Mouse (Mus musculus) CH12.LX (cell line): ENCODE measurements around the gene Pick1. TPM values are rescaled to one million over a fixed set of nuclear protein-coding genes. Genes with fewer than 3 reads are reported as not detected.
"Not testable (repeated sequence)": the region's sequence is repeated elsewhere in the genome, so short reads cannot be mapped to it uniquely, and the experiment has no call there.

Source experiments
- DNase-seq: peaks from one replicate; pipeline ENCODE4 v3.0.0-alpha.2; 2013; ENCODE audit errors: extremely low read depth
- H3K27ac ChIP-seq: 2 replicates; pipeline ENCODE4 v1.5.1; 2012; ENCODE audit warnings: low read depth, mild to moderate bottlenecking, control low read depth, moderate library complexity; ENCODE audit not compliant: insufficient read depth
- H3K27me3 ChIP-seq: replicated peaks from 2 replicates; pipeline ENCODE3; 2012; ENCODE audit warnings: inconsistent platforms
- H3K36me3 ChIP-seq, 2 experiments: replicated peaks in 1 of 2; 2 replicates each; pipeline versions ENCODE3 to v1.6.1; 2012; ENCODE audit warnings: inconsistent platforms in 1 of 2, low read length in 1 of 2, mild to moderate bottlenecking in 1 of 2, mixed read lengths in 1 of 2, moderate library complexity in 1 of 2; ENCODE audit not compliant: control insufficient read depth in 1 of 2, insufficient read depth in 1 of 2
- H3K4me1 ChIP-seq, 2 experiments: 2 replicates each; pipeline ENCODE4 v1.6.1; 2012; ENCODE audit warnings: inconsistent platforms in 1 of 2, moderate library complexity in 1 of 2; ENCODE audit not compliant: insufficient read depth in 2 of 2, control insufficient read depth in 1 of 2
- H3K4me2 ChIP-seq: 2 replicates; pipeline ENCODE4 v1.6.1; 2012; ENCODE audit warnings: low read depth, mild to moderate bottlenecking, control low read depth; ENCODE audit not compliant: poor library complexity, insufficient read depth, severe bottlenecking
- H3K4me3 ChIP-seq, 3 experiments: fragments of 150-350 bp in 1 of 3; sonication (generic) in 1 of 3; replicated peaks in 1 of 3; 2 replicates each; pipeline versions ENCODE3 to v1.5.1; 2011 to 2012; ENCODE audit warnings: low read depth in 2 of 3, low read length in 2 of 3, mild to moderate bottlenecking in 2 of 3, moderate library complexity in 2 of 3, control low read depth in 1 of 3, improper control_type of control experiment in 1 of 3, inconsistent platforms in 1 of 3, mixed read lengths in 1 of 3; ENCODE audit not compliant: poor library complexity in 1 of 3
- H3K79me2 ChIP-seq: replicated peaks from 2 replicates; pipeline ENCODE4 v1.6.1; 2012; ENCODE audit warnings: mild to moderate bottlenecking, moderate library complexity; ENCODE audit not compliant: control insufficient read depth, poor library complexity, insufficient read depth, severe bottlenecking; ENCODE audit errors: extremely low read depth
- H3K9ac ChIP-seq: 2 replicates; pipeline ENCODE4 v1.6.1; 2012; ENCODE audit warnings: low read depth, mild to moderate bottlenecking, control low read depth, moderate library complexity; ENCODE audit not compliant: insufficient read depth
- H3K9me3 ChIP-seq: replicated peaks from 2 replicates; pipeline ENCODE3; 2012; ENCODE audit warnings: low read length, inconsistent platforms, mixed read lengths
- BHLHE40 ChIP-seq: IDR thresholded peaks from 2 replicates; pipeline ENCODE4 v1.6.1; 2011; ENCODE audit warnings: mild to moderate bottlenecking, low read depth, low read length, improper control_type of control experiment
- CHD1 ChIP-seq: IDR thresholded peaks from 2 replicates; pipeline ENCODE4 v1.6.1; 2012; ENCODE audit warnings: low read depth, low read length, improper control_type of control experiment, inconsistent platforms
- CHD2 ChIP-seq: IDR thresholded peaks from 2 replicates; pipeline ENCODE4 v1.6.1; 2011; ENCODE audit warnings: low read length, improper control_type of control experiment
- CTCF ChIP-seq, 2 experiments: IDR thresholded peaks in 1 of 2; conservative IDR thresholded peaks in 1 of 2; 2 replicates each; pipeline ENCODE4 v1.5.1; 2011 to 2012; ENCODE audit warnings: low read depth in 2 of 2, low read length in 2 of 2, improper control_type of control experiment in 1 of 2, inconsistent platforms in 1 of 2, mild to moderate bottlenecking in 1 of 2, moderate library complexity in 1 of 2
- ELF1 ChIP-seq: IDR thresholded peaks from 2 replicates; pipeline ENCODE4 v1.6.1; 2014; ENCODE audit warnings: low read depth, mild to moderate bottlenecking, inconsistent platforms, low read length, improper control_type of control experiment
- GABPA ChIP-seq: IDR thresholded peaks from 2 replicates; pipeline ENCODE4 v1.6.1; 2012; ENCODE audit warnings: low read depth, low read length, improper control_type of control experiment, inconsistent platforms; ENCODE audit not compliant: insufficient replicate concordance
- HCFC1 ChIP-seq: IDR thresholded peaks from 2 replicates; pipeline ENCODE4 v1.6.1; 2012; ENCODE audit warnings: low read depth, mild to moderate bottlenecking, inconsistent platforms, low read length, improper control_type of control experiment
- IRF4 ChIP-seq: IDR thresholded peaks from 2 replicates; pipeline ENCODE4 v1.6.1; 2014; ENCODE audit warnings: low read depth, mild to moderate bottlenecking, inconsistent platforms, low read length, improper control_type of control experiment
- JUN ChIP-seq: IDR thresholded peaks from 2 replicates; pipeline ENCODE4 v1.6.1; 2011; ENCODE audit warnings: low read depth, mild to moderate bottlenecking, low read length, improper control_type of control experiment, moderate library complexity; ENCODE audit not compliant: insufficient read depth
- JUND ChIP-seq: conservative IDR thresholded peaks from 2 replicates; pipeline ENCODE4 v1.6.1; 2011; ENCODE audit warnings: low read depth, low read length, improper control_type of control experiment
- MAX ChIP-seq: IDR thresholded peaks from 2 replicates; pipeline ENCODE4 v1.6.1; 2011; ENCODE audit warnings: low read length, improper control_type of control experiment
- MAZ ChIP-seq: IDR thresholded peaks from 2 replicates; pipeline ENCODE4 v1.6.1; 2012; ENCODE audit warnings: low read depth, mild to moderate bottlenecking, inconsistent platforms, low read length, improper control_type of control experiment, moderate library complexity
- MYC ChIP-seq: IDR thresholded peaks from 2 replicates; pipeline ENCODE4 v1.6.1; 2011; ENCODE audit warnings: low read depth, mild to moderate bottlenecking, improper control_type of control experiment, low read length
- NELFE ChIP-seq: IDR thresholded peaks from 2 replicates; pipeline ENCODE4 v1.6.1; 2011; ENCODE audit warnings: low read depth, low read length, improper control_type of control experiment
- PAX5 ChIP-seq: IDR thresholded peaks from 2 replicates; pipeline ENCODE4 v1.6.1; 2012; ENCODE audit warnings: low read length, inconsistent platforms, mixed read lengths
- RCOR1 ChIP-seq: conservative IDR thresholded peaks from 2 replicates; pipeline ENCODE4 v1.6.1; 2012; ENCODE audit warnings: low read depth, mild to moderate bottlenecking, inconsistent platforms, low read length, improper control_type of control experiment
- SMC3 ChIP-seq: IDR thresholded peaks from 2 replicates; pipeline ENCODE4 v1.6.1; 2011; ENCODE audit warnings: low read depth, low read length, improper control_type of control experiment
- TBP ChIP-seq: conservative IDR thresholded peaks from 2 replicates; pipeline ENCODE4 v1.6.1; 2011; ENCODE audit warnings: low read depth, low read length, improper control_type of control experiment
- USF2 ChIP-seq: conservative IDR thresholded peaks from 2 replicates; pipeline ENCODE4 v1.6.1; 2011; ENCODE audit warnings: low read depth, low read length, improper control_type of control experiment
- ZKSCAN1 ChIP-seq: IDR thresholded peaks from 2 replicates; pipeline ENCODE4 v1.6.1; 2012; ENCODE audit warnings: low read depth, inconsistent platforms, low read length, improper control_type of control experiment, borderline replicate concordance
- ZNF384 ChIP-seq: IDR thresholded peaks from 2 replicates; pipeline ENCODE4 v1.6.1; 2012; ENCODE audit warnings: low read depth, low read length, improper control_type of control experiment, inconsistent platforms
- dilution Hi-C: fragments of 300-500 bp; cut with MboI; formaldehyde crosslinking; loops from 2 replicates; pipeline ENCODE4 v1.14.3; 2020; ENCODE audit warnings: low sequenced_read_pairs; ENCODE audit not compliant: extremely low pct_unique_long_range_greater_than_20kb, extremely low pct_ligation_motif_present
- in situ Hi-C: fragments of 300-500 bp; cut with MboI; formaldehyde crosslinking; loops from 3 replicates; pipeline ENCODE4 v1.14.3; 2019; ENCODE audit warnings: low sequenced_read_pairs, low pct_ligation_motif_present, low pct_unique_long_range_greater_than_20kb, mixed read lengths
- polyA plus RNA-seq: library from polyadenylated mRNA; unstranded; fragments of >175 nt; gene quantifications from 2 replicates; pipeline ENCODE4 v1.2.1, GENCODE M21; 2012; ENCODE audit warnings: low read depth; ENCODE audit not compliant: insufficient read length
- total RNA-seq, 2 experiments: library from RNA; depleted of rRNA; stranded (reverse); fragments of 300-350 nt in 1 of 2; fragments of >200 nt in 1 of 2; gene quantifications; 2 replicates each; pipeline ENCODE4 v1.2.3; 2012 to 2014

Gene Pick1
- total and polyA plus RNA-seq, 3 experiments: 13.9 to 23.4 (median 14.9) TPM

- Histone ChIP-seq H3K4me1 (peaks cover 5 to 27% of the 10 kb centered on the region in 2 experiments), H3K36me3 (peaks cover 1 to 16% of the 10 kb centered on the region in 2 experiments)
- H3K27ac ChIP-seq, DNase-seq, H3K4me2 ChIP-seq, H3K79me2 ChIP-seq, H3K4me3 ChIP-seq, H3K9ac ChIP-seq, H3K27me3 ChIP-seq, dilution Hi-C loops, H3K9me3 ChIP-seq: not testable (repeated sequence)
- peak; percentile 63 for TF ChIP-seq ZNF384
- TF ChIP-seq CTCF (conservative IDR thresholded peaks at IDR 0.05 in 1 of 2, IDR thresholded peaks at IDR 0.05 in 1 of 2; ENCODE audit: low read depth in 2 of 2, low read length in 2 of 2): peak in 1 of 2 experiments; percentile 2; a peak in 1 of 4 replicates
- in situ Hi-C loops: loop anchor here (25.0 kb wide), 1 partner anchor 262 kb away; no protein-coding TSS in a partner anchor
These were observed 3.2 kb upstream of the Pick1 start for GRCm38 (mm10) chr15:79225780-79226179.

- no peak for TF ChIP-seq HCFC1
- no peak for TF ChIP-seq CHD2
- TF ChIP-seq JUN: no peak
- TF ChIP-seq IRF4: no peak
- TF ChIP-seq ZKSCAN1: no peak
- no peak for TF ChIP-seq ELF1
- TF ChIP-seq, all 38 proteins: peak for 0
- dilution Hi-C loops (no loop called here), in situ Hi-C loops (loop anchor here (25.0 kb wide), 1 partner anchor 252 kb away; no protein-coding TSS in a partner anchor)
- Histone ChIP-seq H3K4me3 (no peak overlapping the region), H3K9me3 (no peaks in the 10 kb centered on the region), H3K9ac (no peak overlapping the region), H3K27ac (no peak overlapping the region), H3K36me3 (peaks cover 59 to 92% of the 10 kb centered on the region in 2 experiments), H3K4me1 (peaks cover 3 to 15% of the 10 kb centered on the region in 2 experiments; a peak in 2 of 4 replicates), H3K79me2 (no peaks in the 10 kb centered on the region), H3K4me2 (no peak overlapping the region), H3K27me3 (no peaks in the 10 kb centered on the region)
- no peak for DNase-seq
These were observed 6.3 kb downstream of the Pick1 start for GRCm38 (mm10) chr15:79235268-79235667.

GRCm38 (mm10) chr15:79238036-79238435, 9.1 kb downstream of the Pick1 start:
- Histone ChIP-seq H3K27me3 (no peaks in the 10 kb centered on the region), H3K4me1 (peaks cover 2 to 4% of the 10 kb centered on the region in 2 experiments; a peak in 2 of 4 replicates), H3K27ac (no peak overlapping the region), H3K4me3 (no peak overlapping the region), H3K9me3 (peaks cover 7% of the 10 kb centered on the region), H3K79me2 (no peaks in the 10 kb centered on the region), H3K9ac (no peak overlapping the region), H3K4me2 (no peak overlapping the region), H3K36me3 (peaks cover 66 to 91% of the 10 kb centered on the region in 2 experiments)
- no peak for DNase-seq
- in situ Hi-C loops (loop anchor here (25.0 kb wide), 1 partner anchor 249 kb away; no protein-coding TSS in a partner anchor), dilution Hi-C loops (no loop called here)
- TF ChIP-seq IRF4: no peak
- no peak for TF ChIP-seq CHD1
- TF ChIP-seq USF2: no peak
- TF ChIP-seq JUND: no peak
- no peak for TF ChIP-seq ELF1
- TF ChIP-seq MAX: no peak
- TF ChIP-seq MYC: no peak
- TF ChIP-seq PAX5: no peak
- no peak for TF ChIP-seq MAZ
- TF ChIP-seq TBP: no peak
- TF ChIP-seq BHLHE40: no peak
- TF ChIP-seq GABPA: no peak
- no peak for TF ChIP-seq NELFE
- TF ChIP-seq CHD2: no peak
- TF ChIP-seq CTCF (conservative IDR thresholded peaks at IDR 0.05 in 1 of 2, IDR thresholded peaks at IDR 0.05 in 1 of 2; ENCODE audit: low read depth in 2 of 2, low read length in 2 of 2): no peak
- no peak for TF ChIP-seq ZKSCAN1
- no peak for TF ChIP-seq RCOR1
- no peak for TF ChIP-seq SMC3
